Mouse (Mus musculus) layer of hippocampus, adult 9-10 months (tissue): Measurements from ENCODE around the gene Il25.
"Not testable (repeated sequence)": the region's sequence is repeated elsewhere in the genome, so short reads cannot be mapped to it uniquely, and the experiment has no call there.

Experiments
- DNase-seq: peaks from one replicate; pipeline ENCODE4 v3.0.0; 2022; ENCODE audit warnings: low spot score

Il25 gene

GRCm38 (mm10) chr14:54953664-54954206 lies 21.2 kb downstream of the Il25 start:
- DNase-seq, result no peak

- DNase-seq, result no peak
These were observed 22.0 kb downstream of the Il25 start for GRCm38 (mm10) chr14:54954474-54954873.

- DNase-seq, result no peak
These were observed 23.0 kb downstream of the Il25 start for GRCm38 (mm10) chr14:54955481-54955880.

- no peak for DNase-seq
These were observed 24.0 kb downstream of the Il25 start for GRCm38 (mm10) chr14:54956533-54956932.

- DNase-seq, result no peak
These were observed 26.0 kb downstream of the Il25 start for GRCm38 (mm10) chr14:54958503-54958902.

- no peak for DNase-seq
These were observed 26.7 kb downstream of the Il25 start for GRCm38 (mm10) chr14:54959197-54959596.

GRCm38 (mm10) chr14:54959853-54960613 lies 27.5 kb downstream of the Il25 start:
- not testable (repeated sequence) for DNase-seq

- peak; percentile 12 for DNase-seq
These were observed 28.3 kb downstream of the Il25 start for GRCm38 (mm10) chr14:54960769-54961168.

GRCm38 (mm10) chr14:54961487-54961886 lies 29.0 kb downstream of the Il25 start:
- no peak for DNase-seq

- no peak for DNase-seq
These were observed 30.2 kb downstream of the Il25 start for GRCm38 (mm10) chr14:54962714-54963113.

- no peak for DNase-seq
These were observed 31.2 kb downstream of the Il25 start for GRCm38 (mm10) chr14:54963727-54964126.

GRCm38 (mm10) chr14:54965044-54965443 lies 32.5 kb downstream of the Il25 start:
- DNase-seq, result no peak

- no peak for DNase-seq
These were observed 33.1 kb downstream of the Il25 start for GRCm38 (mm10) chr14:54965631-54966030.

GRCm38 (mm10) chr14:54966320-54966977 lies 34.0 kb downstream of the Il25 start, which contains the start of gene Myh6:
Myh6 (minus strand) TSS chr14:54966927.
- DNase-seq, result no peak

- DNase-seq, result no peak
These were observed 35.4 kb downstream of the Il25 start for GRCm38 (mm10) chr14:54967874-54968273.

- DNase-seq, result no peak
These were observed 35.8 kb downstream of the Il25 start for GRCm38 (mm10) chr14:54968344-54968743.

GRCm38 (mm10) chr14:54972786-54973185 lies 40.3 kb downstream of the Il25 start:
- DNase-seq, result not testable (repeated sequence)

GRCm38 (mm10) chr14:54974068-54974791 lies 41.7 kb downstream of the Il25 start:
- no peak for DNase-seq

GRCm38 (mm10) chr14:54976633-54977032 lies 44.1 kb downstream of the Il25 start, which contains the start of gene Gm17428:
Gm17428 (plus strand) TSS chr14:54976933.
- no peak for DNase-seq

GRCm38 (mm10) chr14:54978664-54979063 lies 46.2 kb downstream of the Il25 start:
- DNase-seq, result no peak

GRCm38 (mm10) chr14:54981934-54982333 lies 49.4 kb downstream of the Il25 start:
- DNase-seq, result no peak
